Mouse (Mus musculus): Measurements from ENCODE around the gene Akt1.

GRCm38 (mm10) chr12:112661851-112662250 is 12.8 kb downstream of the Akt1 start:
- no peak for TF ChIP-seq CTCF (IDR thresholded peaks at IDR 0.05; ENCODE audit: low read depth, low read length)
- TF ChIP-seq POLR2A (IDR thresholded peaks at IDR 0.05; ENCODE audit: insufficient read depth, low read length) = no peak

All from ES-Bruce4 (cell line).